Mouse (Mus musculus) leukemia stem cell, adult 10-12 weeks (primary cell): ENCODE results near the gene Ddx24. TPM values are rescaled to one million over a fixed set of nuclear protein-coding genes. Genes with fewer than 3 reads are reported as not detected.

Experiments used
- polyA plus RNA-seq: library from polyadenylated mRNA; stranded (reverse); fragments of >175 nt; gene quantifications from 2 replicates; pipeline ENCODE4 v1.2.3, GENCODE M21; 2012; ENCODE audit warnings: low replicate concordance

Ddx24 gene
- polyA plus RNA-seq = 17.6 and 42.7 TPM in 2 replicates

GRCm38 (mm10) chr12:103425729-103426470, at the start of gene Ddx24:
Gene Ddx24 (minus strand): TSS chr12:103425830.

DNA sequence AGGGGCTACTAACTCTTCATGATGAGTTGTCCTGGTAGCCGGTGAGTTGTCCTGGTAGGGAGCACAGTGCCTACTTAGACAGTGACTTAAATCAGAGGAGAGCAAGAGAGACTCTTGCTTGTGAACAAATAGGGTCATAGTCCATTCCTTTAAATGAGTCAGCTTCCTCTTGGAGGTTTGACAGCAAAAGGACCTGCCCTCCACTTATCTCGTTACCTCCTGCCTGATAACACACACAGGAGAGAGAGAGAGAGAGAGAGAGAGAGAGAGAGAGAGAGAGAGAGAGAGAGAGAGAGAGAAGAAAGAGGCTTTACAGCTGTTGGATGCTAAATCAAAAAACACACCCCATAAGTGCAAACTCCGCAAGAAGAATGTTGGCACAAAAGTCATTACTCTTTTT, 31.5 kb upstream of the Ddx24 start, which contains the start of gene Ifi27l2b:
Gene Ifi27l2b, minus strand, starts transcription at position 84 of the 400 bp plus-strand sequence.

DNA sequence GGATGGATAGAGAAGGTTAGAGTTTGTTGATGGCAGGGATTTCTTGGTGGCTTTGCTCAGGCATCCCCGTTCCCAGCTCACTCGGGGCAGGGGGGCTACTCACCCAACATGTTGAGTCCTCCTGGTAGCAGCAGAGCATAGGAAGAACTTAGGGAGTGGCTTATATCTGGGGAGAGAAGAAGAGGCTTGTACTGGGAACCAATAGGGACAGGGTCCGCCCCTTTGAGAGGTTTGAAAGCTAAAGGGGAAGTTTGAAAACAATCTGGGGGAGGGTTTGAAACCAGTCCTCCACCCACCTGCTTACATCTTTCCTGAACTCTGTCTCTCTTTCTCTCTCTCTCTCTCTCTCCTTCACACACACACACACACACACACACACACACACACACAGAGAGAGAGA, 17.9 kb upstream of the Ddx24 start, which contains the start of gene Ifi27l2a:
Gene Ifi27l2a, minus strand, starts transcription at position 157 of the 400 bp plus-strand sequence.

DNA sequence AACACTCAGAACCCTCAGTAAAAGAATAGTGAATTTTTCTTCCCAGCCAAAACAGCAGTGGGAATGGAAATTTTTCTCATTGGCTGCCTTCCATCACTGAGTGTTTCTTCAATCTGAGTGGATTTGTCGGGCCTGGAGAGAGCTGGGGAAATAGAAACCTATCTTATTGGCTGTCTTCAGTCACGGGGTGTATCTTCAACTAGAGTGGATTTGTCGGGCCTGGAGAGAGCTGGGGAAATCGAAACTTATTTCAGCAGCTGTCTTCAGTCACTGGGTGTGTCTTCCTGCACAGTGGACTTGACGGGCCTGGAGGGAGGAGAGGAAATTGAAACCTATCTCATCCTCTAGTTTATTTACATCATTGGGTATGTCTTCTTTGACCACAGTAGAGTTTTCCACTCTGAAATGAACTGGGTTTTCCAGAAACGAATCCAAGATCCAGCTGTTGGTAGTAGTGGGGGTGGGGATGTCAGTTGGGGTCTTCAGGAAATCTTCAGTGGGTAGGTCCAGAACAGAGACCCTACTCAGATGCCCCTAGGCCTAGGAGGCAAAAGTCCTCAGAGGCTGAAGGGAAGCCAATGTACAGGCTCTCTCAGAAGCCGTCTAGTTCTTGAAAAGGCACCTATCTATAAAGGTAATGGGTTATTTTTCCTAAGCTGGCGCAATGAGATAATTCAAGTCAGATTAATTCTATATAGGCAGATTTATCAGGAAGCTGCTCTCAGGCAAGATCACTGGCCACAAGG, 8.5 kb upstream of the Ddx24 start, which contains the start of gene Ifi27:
Gene Ifi27, plus strand, starts transcription at position 226 of the 746 bp plus-strand sequence.

DNA sequence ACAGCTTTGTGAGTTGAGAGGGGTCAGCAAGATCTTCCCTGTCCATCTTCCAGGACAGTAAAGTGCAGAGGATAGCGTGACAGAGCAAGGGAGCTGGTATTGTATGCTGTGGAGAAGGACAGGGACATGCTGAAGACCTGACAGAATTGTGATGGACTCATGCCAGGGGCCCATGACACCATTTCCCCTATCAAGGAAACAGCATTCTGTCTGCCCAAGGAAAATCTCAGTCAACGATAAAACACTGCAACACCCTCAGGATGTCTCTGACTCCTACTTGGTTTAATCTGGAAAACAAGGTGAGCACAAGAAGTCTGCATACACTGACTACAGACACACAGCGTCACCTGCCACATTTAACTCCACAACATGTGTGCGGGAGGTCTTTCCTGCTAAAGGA, 17.9 kb downstream of the Ddx24 start, which contains the start of gene 9330161L09Rik:
Gene 9330161L09Rik, minus strand, starts transcription at position 101 of the 400 bp plus-strand sequence.

GRCm38 (mm10) chr12:103388505-103389347, 36.9 kb downstream of the Ddx24 start, which contains the start of gene Otub2:
Gene Otub2 (plus strand): TSS chr12:103388682.

Other genes starting within 250 kb of the Ddx24 start
- gene Prima1, start 183.7 kb downstream of the Ddx24 start, polyA plus RNA-seq = not detected in 2 replicates
- gene Fam181a, start 114.9 kb downstream of the Ddx24 start, polyA plus RNA-seq = not detected in 2 replicates
- 27.6 and 43.7 TPM in 2 replicates for gene Asb2, start 69.8 kb downstream of the Ddx24 start, polyA plus RNA-seq
- 6.9 and 11.8 TPM in 2 replicates for gene Otub2, start 37.1 kb downstream of the Ddx24 start, polyA plus RNA-seq
- not detected in 2 replicates for gene 9330161L09Rik, start 18.0 kb downstream of the Ddx24 start, polyA plus RNA-seq
- 9.1 and 11.5 TPM in 2 replicates for gene Ifi27, start 8.4 kb upstream of the Ddx24 start, polyA plus RNA-seq
- gene Ifi27l2a, start 17.9 kb upstream of the Ddx24 start, polyA plus RNA-seq = 13.3 and 39.8 TPM in 2 replicates
- gene Ifi27l2b, start 31.4 kb upstream of the Ddx24 start, polyA plus RNA-seq = not detected in 2 replicates
- not detected in 2 replicates for gene Ppp4r4, start 106.5 kb upstream of the Ddx24 start, polyA plus RNA-seq
- gene Serpina10, start 205.6 kb upstream of the Ddx24 start, polyA plus RNA-seq = not detected in 2 replicates
- not detected in 2 replicates for gene Serpina6, start 231.4 kb upstream of the Ddx24 start, polyA plus RNA-seq